Mouse (Mus musculus) liver, postnatal 0 days (tissue): ENCODE results near the gene Ucp3.

Source experiments
- CTCF ChIP-seq: sonication (generic); IDR thresholded peaks from 2 replicates; pipeline ENCODE4 v1.5.1; 2016; ENCODE audit warnings: antibody characterized with exemption, low read depth
- EP300 ChIP-seq: IDR thresholded peaks from 2 replicates; pipeline ENCODE4 v1.6.1; 2016; ENCODE audit warnings: antibody characterized with exemption, low read depth, mild to moderate bottlenecking

- TF ChIP-seq EP300 (no peak), CTCF (no peak)
Measured at GRCm38 (mm10) chr7:100479100-100479822, 6.5 kb downstream of the Ucp3 start.
